Mouse (Mus musculus) ES-E14 (cell line): ENCODE data around the gene Palld. TPM values are rescaled to one million over a fixed set of nuclear protein-coding genes. Genes with fewer than 3 reads are reported as not detected.

Experiments used
- DNase-seq: peaks from one replicate; pipeline ENCODE4 v3.0.0-alpha.2; 2013; ENCODE audit warnings: low read depth, low spot score
- H3K27ac ChIP-seq: 2 replicates; pipeline ENCODE4 v1.5.1; 2012; ENCODE audit warnings: low read depth, mild to moderate bottlenecking, low read length, moderate library complexity, mixed read lengths; ENCODE audit not compliant: poor library complexity, insufficient read depth, severe bottlenecking
- H3K36me3 ChIP-seq: 2 replicates; pipeline ENCODE4 v1.6.1; 2012; ENCODE audit warnings: mild to moderate bottlenecking, low read length, moderate library complexity, mixed read lengths; ENCODE audit not compliant: control insufficient read depth, poor library complexity, insufficient read depth, severe bottlenecking
- H3K4me1 ChIP-seq, 2 experiments: fragments of 150-350 bp in 1 of 2; sonication (generic) in 1 of 2; 2 replicates each; pipeline ENCODE4 v1.6.1; 2012; ENCODE audit warnings: low read length in 2 of 2, mild to moderate bottlenecking in 1 of 2, mixed read lengths in 1 of 2; ENCODE audit not compliant: control insufficient read depth in 2 of 2, insufficient read depth in 2 of 2, poor library complexity in 1 of 2
- H3K4me3 ChIP-seq, 2 experiments: fragments of 150-350 bp in 1 of 2; sonication (generic) in 1 of 2; 2 replicates each; pipeline ENCODE4 v1.5.1; 2012; ENCODE audit warnings: low read length in 2 of 2, low read depth in 1 of 2, mild to moderate bottlenecking in 1 of 2, mixed read lengths in 1 of 2; ENCODE audit not compliant: insufficient read depth in 1 of 2, poor library complexity in 1 of 2, severe bottlenecking in 1 of 2
- H3K9ac ChIP-seq: 2 replicates; pipeline ENCODE4 v1.6.1; 2012; ENCODE audit warnings: low read depth, mild to moderate bottlenecking, low read length, mixed read lengths; ENCODE audit not compliant: poor library complexity, insufficient read depth, severe bottlenecking
- H3K9me3 ChIP-seq: fragments of 150-350 bp; sonication (generic); 2 replicates; pipeline ENCODE4 v1.6.1; 2012; ENCODE audit warnings: low read depth, mild to moderate bottlenecking, low read length; ENCODE audit not compliant: control insufficient read depth, insufficient read depth
- CHD2 ChIP-seq: IDR thresholded peaks from 2 replicates; pipeline ENCODE4 v1.6.1; 2014; ENCODE audit warnings: mild to moderate bottlenecking, low read depth, low read length, inconsistent platforms
- HCFC1 ChIP-seq: IDR thresholded peaks from 2 replicates; pipeline ENCODE4 v1.6.1; 2012; ENCODE audit warnings: low read length, inconsistent platforms, borderline replicate concordance; ENCODE audit not compliant: insufficient read depth
- MAFK ChIP-seq: IDR thresholded peaks from 2 replicates; pipeline ENCODE4 v1.6.1; 2014; ENCODE audit warnings: mild to moderate bottlenecking, low read depth, low read length, inconsistent platforms; ENCODE audit not compliant: insufficient read depth
- ZC3H11A ChIP-seq: IDR thresholded peaks from 2 replicates; pipeline ENCODE4 v1.6.1; 2012; ENCODE audit warnings: low read depth, mild to moderate bottlenecking, inconsistent platforms, low read length, borderline replicate concordance
- ZNF384 ChIP-seq: IDR thresholded peaks from 2 replicates; pipeline ENCODE4 v1.6.1; 2012; ENCODE audit warnings: low read depth, low read length, inconsistent platforms
- in situ Hi-C, 2 experiments: fragments of 600-800 bp; cut with MboI; formaldehyde crosslinking; loops; one replicate each; pipeline ENCODE4 v1.15.1; 2025; ENCODE audit warnings: low sequenced_read_pairs in 2 of 2, inconsistent platforms in 1 of 2; ENCODE audit not compliant: unreplicated experiment in 2 of 2
- total RNA-seq: library from RNA; depleted of rRNA; stranded (reverse); fragments of 300-350 nt; gene quantifications from 2 replicates; pipeline ENCODE4 v1.2.3, GENCODE M21; 2012

Palld gene
- total RNA-seq, 1 experiment: 36.3 TPM

DNA sequence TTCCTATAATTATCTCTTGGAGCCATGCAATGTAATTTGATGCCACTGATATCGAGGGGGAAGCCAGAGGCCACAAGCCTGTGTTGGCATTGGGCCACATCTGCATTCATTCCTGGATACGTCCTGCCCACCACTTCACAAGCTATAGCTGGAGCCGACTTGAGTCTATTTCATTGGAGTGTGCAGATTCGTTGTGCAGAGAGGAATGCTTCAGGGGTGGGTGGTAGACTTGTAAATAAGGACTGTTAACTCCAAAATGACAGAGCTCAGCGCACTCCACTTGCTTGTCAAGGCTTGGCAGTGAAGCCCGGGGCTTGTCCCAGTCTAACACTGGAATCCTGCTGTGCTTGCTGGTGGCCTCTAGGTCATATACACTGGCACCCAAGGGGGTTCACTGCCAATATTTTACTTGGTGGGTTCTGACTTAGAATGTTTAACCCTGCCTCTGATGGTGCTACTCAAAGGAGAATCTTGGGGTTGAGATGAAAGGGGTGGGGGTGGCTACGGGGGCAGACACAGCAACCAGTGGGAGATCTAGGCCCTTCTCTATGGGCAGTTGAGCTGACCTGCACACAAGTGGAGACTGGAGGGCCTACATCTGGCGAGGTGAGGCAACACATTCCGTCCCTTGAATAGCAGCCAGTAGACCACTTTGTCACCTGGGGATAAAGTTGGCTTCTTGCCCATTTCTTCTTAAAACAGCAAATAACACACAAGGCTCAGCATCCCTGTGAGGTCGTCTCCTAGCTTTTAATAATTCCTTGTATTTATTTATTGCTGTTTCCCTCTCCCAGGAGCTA lies 157.1 kb downstream of the Palld start:
- Histone ChIP-seq H3K36me3 (no peaks in the 10 kb centered on the region), H3K9me3 (no peaks in the 10 kb centered on the region; the same call in 1 of the 2 replicates), H3K9ac (no peak overlapping the region), H3K4me3 (no peak overlapping the region), H3K27ac (no peak overlapping the region), H3K4me1 (no peaks in the 10 kb centered on the region)
- no peak for TF ChIP-seq ZC3H11A
- TF ChIP-seq CHD2: no peak
- no peak for TF ChIP-seq HCFC1
- no peak for TF ChIP-seq ZNF384
- no peak for TF ChIP-seq MAFK
- DNase-seq: no peak
- in situ Hi-C loops: no loop called here

- no peak overlapping the region for H3K9ac ChIP-seq
- no peak overlapping the region for H3K4me3 ChIP-seq
- no peaks in the 10 kb centered on the region for H3K4me1 ChIP-seq
- H3K9me3 ChIP-seq: no peaks in the 10 kb centered on the region; the same call in 1 of the 2 replicates
- no peak overlapping the region for H3K27ac ChIP-seq
- DNase-seq: no peak
- in situ Hi-C loops: no loop called here
- no peak for TF ChIP-seq ZNF384
- TF ChIP-seq MAFK: no peak
- no peak for TF ChIP-seq CHD2
- TF ChIP-seq HCFC1: no peak
- no peak for TF ChIP-seq ZC3H11A
- H3K36me3 ChIP-seq: no peaks in the 10 kb centered on the region
These were observed 158.5 kb downstream of the Palld start for GRCm38 (mm10) chr8:61743764-61744562.

DNA sequence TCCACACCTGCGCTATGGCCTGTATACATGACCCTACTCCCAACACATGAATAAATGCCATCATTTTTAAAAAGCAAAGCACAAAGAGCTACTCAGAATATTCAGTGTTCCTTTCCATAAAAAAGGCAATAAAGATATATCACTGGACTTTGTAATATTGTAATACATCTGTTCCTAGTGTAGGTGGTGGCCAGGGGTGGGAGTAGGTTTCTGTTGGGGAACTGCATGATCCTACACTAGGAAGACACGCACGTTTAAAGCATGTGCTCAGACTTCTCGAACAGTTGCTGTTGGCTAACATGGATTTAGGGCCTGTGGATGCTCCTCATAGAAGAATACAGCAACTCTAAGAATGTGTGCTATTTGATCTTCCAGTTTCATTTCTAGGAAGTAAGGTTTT lies 165.0 kb downstream of the Palld start:
- Histone ChIP-seq H3K36me3 (no peaks in the 10 kb centered on the region), H3K27ac (no peak overlapping the region), H3K4me3 (no peak overlapping the region), H3K4me1 (no peaks in the 10 kb centered on the region), H3K9me3 (no peaks in the 10 kb centered on the region; the same call in 1 of the 2 replicates), H3K9ac (no peak overlapping the region)
- in situ Hi-C loops: no loop called here
- TF ChIP-seq ZC3H11A: no peak
- TF ChIP-seq MAFK: no peak
- no peak for TF ChIP-seq CHD2
- TF ChIP-seq HCFC1: no peak
- TF ChIP-seq ZNF384: no peak
- no peak for DNase-seq

- no peak for TF ChIP-seq CHD2
- no peak for TF ChIP-seq ZC3H11A
- no peak for TF ChIP-seq HCFC1
- no peak for TF ChIP-seq MAFK
- TF ChIP-seq ZNF384: no peak
- no peak overlapping the region for H3K27ac ChIP-seq
- DNase-seq: no peak
- no peak overlapping the region for H3K9ac ChIP-seq
- H3K4me1 ChIP-seq: no peaks in the 10 kb centered on the region
- no peak overlapping the region for H3K4me3 ChIP-seq
- no peaks in the 10 kb centered on the region; the same call in 1 of the 2 replicates for H3K9me3 ChIP-seq
- in situ Hi-C loops: no loop called here
- no peaks in the 10 kb centered on the region for H3K36me3 ChIP-seq
These were observed 165.7 kb downstream of the Palld start for GRCm38 (mm10) chr8:61736739-61737243.
